8 mouse cellular contexts compared by ENCODE assay signal in genomic region chr17:85688911-85689806, GRCm38 (mm10). TPM values are rescaled to one million over a fixed set of nuclear protein-coding genes. Genes with fewer than 3 reads are reported as not detected.
DNase-seq lines count a peak whose midpoint lies in the region; ATAC-seq lines count a peak whose summit lies in the region.

No protein-coding gene starts in this region.

- DNase-seq in ES-CJ7 (ENCODE audit: low read depth, low spot score), result peak; percentile 63
- DNase-seq in embryonic facial prominence, embryonic 10.5 days (ENCODE audit: low spot score), result peak; percentile 79
- DNase-seq in heart, adult 9 months (ENCODE audit: low spot score in 2 of 2), result peak; percentile 66 to 68
- DNase-seq in kidney, postnatal 25 days, result peak; percentile 40 to 54
- no peak for DNase-seq in cerebellum, adult 11 months
- no peak for DNase-seq in natural killer cell, adult 2 months (ENCODE audit: low spot score in 2 of 2)

- peaks cover 82% of the 10 kb centered on the region for H3K4me1 ChIP-seq in embryonic facial prominence, embryonic 10.5 days
- H3K4me1 ChIP-seq in midbrain, embryonic 16.5 days (ENCODE audit: control insufficient read depth, insufficient read depth, low read length), result peaks cover 12% of the 10 kb centered on the region

- H3K27ac ChIP-seq in embryonic facial prominence, embryonic 10.5 days (replicated peaks), result peak overlapping the region; percentile 82
- no peak overlapping the region for H3K27ac ChIP-seq in midbrain, embryonic 16.5 days (ENCODE audit: low read length)

- peak overlapping the region; percentile 17; the same call in 1 of the 2 replicates for H3K4me2 ChIP-seq in midbrain, embryonic 16.5 days (ENCODE audit: low read length)

- no peak for ATAC-seq in midbrain, embryonic 16.5 days
- ATAC-seq in megakaryocyte-erythroid progenitor cell, adult 5-6 weeks (replicated peaks; ENCODE audit: low FRiP score, low TSS enrichment, poor library complexity, severe bottlenecking), result no peak

- H3K9ac ChIP-seq in midbrain, embryonic 16.5 days (ENCODE audit: low read depth, low read length), result no peak overlapping the region

- no peaks in the 10 kb centered on the region for H3K9me3 ChIP-seq in embryonic facial prominence, embryonic 10.5 days
- H3K9me3 ChIP-seq in midbrain, embryonic 16.5 days (replicated peaks; ENCODE audit: control insufficient read depth, low read length, poor library complexity, severe bottlenecking), result no peaks in the 10 kb centered on the region

- H3K36me3 ChIP-seq in embryonic facial prominence, embryonic 10.5 days (replicated peaks), result peaks cover 10% of the 10 kb centered on the region
- no peaks in the 10 kb centered on the region for H3K36me3 ChIP-seq in midbrain, embryonic 16.5 days (ENCODE audit: control insufficient read depth, insufficient read depth, low read length)

- peak overlapping the region; percentile 70 for H3K4me3 ChIP-seq in embryonic facial prominence, embryonic 10.5 days
- no peak overlapping the region for H3K4me3 ChIP-seq in midbrain, embryonic 16.5 days (ENCODE audit: low read depth, low read length)

- WGBS in embryonic facial prominence, embryonic 10.5 days, result 1% methylated on average over 35 of the region's 35 CpGs
- WGBS in midbrain, embryonic 16.5 days, result under 1% methylated on average over 35 of the region's 35 CpGs

- peaks cover 98% of the 10 kb centered on the region for H3K27me3 ChIP-seq in embryonic facial prominence, embryonic 10.5 days (replicated peaks; ENCODE audit: low read depth, poor library complexity, severe bottlenecking)
- peaks cover 67% of the 10 kb centered on the region for H3K27me3 ChIP-seq in midbrain, embryonic 16.5 days (ENCODE audit: control insufficient read depth, insufficient read depth, low read depth, low read length)

RNA-seq across cellular contexts. Expression of gene Six2, which starts 1.1 kb away (rescaled TPM):
- 10.1 and 15.6 TPM in 2 replicates for polyA plus RNA-seq in embryonic facial prominence, embryonic 10.5 days (2016; fragmentation: Nextera tagmentation; extraction: Ambion mirVana)
- polyA plus RNA-seq in midbrain, embryonic 16.5 days (2015; fragmentation: Nextera tagmentation; extraction: Ambion mirVana), result 0.16 and 0.33 TPM in 2 replicates
- 0.27 TPM in 1 of 2 replicates, not detected in the other for total RNA-seq in megakaryocyte-erythroid progenitor cell, adult 5-6 weeks (2014; fragmentation: Nextera tagmentation)
- total RNA-seq in megakaryocyte-erythroid progenitor cell, adult 5-6 weeks (2017), result not detected in 2 replicates

Comparison
In these comparisons a context has a peak if more than half of its experiments do, and no peak if none do; other contexts are left out.
1. DNase-seq: peak in ES-CJ7 (single experiment), embryonic facial prominence, embryonic 10.5 days (single experiment), heart, adult 9 months (2 of 2) and kidney, postnatal 25 days (2 of 2); none in cerebellum, adult 11 months (single experiment) and natural killer cell, adult 2 months (0 of 2).